Mouse (Mus musculus) liver, embryonic 16.5 days (tissue): Measurements from ENCODE around the gene Dph3. TPM values are rescaled to one million over a fixed set of nuclear protein-coding genes. Genes with fewer than 3 reads are reported as not detected.
A peak's percentile ranks its signal among the peaks of the same experiment; 100 is the strongest.
"Not testable (repeated sequence)": the region's sequence is repeated elsewhere in the genome, so short reads cannot be mapped to it uniquely, and the experiment has no call there.

Experiments used
- ATAC-seq: fragments of 200-750 bp; cut with Nextera tagmentation; 2 replicates; pipeline ENCODE4 v1.8.0; 2017; ENCODE audit warnings: low read depth, mild to moderate bottlenecking, moderate number of reproducible peaks, moderate library complexity
- H3K27ac ChIP-seq: fragments of 300-500 bp; sonication (generic); 2 replicates; pipeline ENCODE4 v1.5.1; 2014; ENCODE audit warnings: mild to moderate bottlenecking, low read length
- H3K27me3 ChIP-seq: fragments of 300-500 bp; sonication (generic); 2 replicates; pipeline ENCODE4 v1.6.1; 2014; ENCODE audit warnings: low read depth, low read length, mixed read lengths; ENCODE audit not compliant: control insufficient read depth, insufficient read depth
- H3K36me3 ChIP-seq: fragments of 300-500 bp; sonication (generic); 2 replicates; pipeline ENCODE4 v1.6.1; 2014; ENCODE audit warnings: mild to moderate bottlenecking; ENCODE audit not compliant: control insufficient read depth, insufficient read depth
- H3K4me1 ChIP-seq: fragments of 300-500 bp; sonication (generic); 2 replicates; pipeline ENCODE4 v1.6.1; 2014; ENCODE audit warnings: low read depth, low read length, mixed read lengths; ENCODE audit not compliant: control insufficient read depth
- H3K4me2 ChIP-seq: fragments of 300-500 bp; sonication (generic); 2 replicates; pipeline ENCODE4 v1.6.1; 2014; ENCODE audit warnings: low read depth, low read length, mixed read lengths
- H3K4me3 ChIP-seq: fragments of 300-500 bp; sonication (generic); 2 replicates; pipeline ENCODE4 v1.5.1; 2014; ENCODE audit warnings: low read depth, mild to moderate bottlenecking, low read length
- H3K9ac ChIP-seq: fragments of 300-500 bp; sonication (generic); 2 replicates; pipeline ENCODE4 v1.6.1; 2014; ENCODE audit warnings: low read depth, low read length
- H3K9me3 ChIP-seq: fragments of 300-500 bp; sonication (generic); replicated peaks from 2 replicates; pipeline ENCODE4 v1.6.1; 2016; ENCODE audit warnings: low read length; ENCODE audit not compliant: control insufficient read depth
- WGBS: fragments of 180-500 bp; shearing (Covaris S2); extraction: QIAGEN DNeasy Blood & Tissue Kit; methylation state at CpG from one replicate; pipeline ENCODE4 v1.1.7; 2014; ENCODE audit not compliant: insufficient replicate concordance; 5-methylcytosine and 5-hydroxymethylcytosine counted together
- polyA plus RNA-seq: library from polyadenylated mRNA; unstranded; fragments of >200 nt; fragmentation: Nextera tagmentation; extraction: Ambion mirVana; gene quantifications from 2 replicates; pipeline ENCODE4 v1.2.1, GENCODE M21; 2015

Gene Dph3
- polyA plus RNA-seq, 1 experiment from 2014 or later, result 48.0 TPM

- Histone ChIP-seq H3K9me3 (no peaks in the 10 kb centered on the region), H3K4me2 (no peak overlapping the region), H3K36me3 (peaks cover 6% of the 10 kb centered on the region; the same call in 1 of the 2 replicates), H3K4me3 (no peak overlapping the region), H3K27ac (peak overlapping the region; percentile 42), H3K4me1 (no peaks in the 10 kb centered on the region; the same call in 1 of the 2 replicates), H3K9ac (no peak overlapping the region), H3K27me3 (no peaks in the 10 kb centered on the region)
- 23% methylated on average over 1 of the region's 1 CpGs for WGBS
- peak; percentile 84 for ATAC-seq
These were observed 7.5 kb upstream of the Dph3 start for GRCm38 (mm10) chr14:32093018-32093417.

DNA sequence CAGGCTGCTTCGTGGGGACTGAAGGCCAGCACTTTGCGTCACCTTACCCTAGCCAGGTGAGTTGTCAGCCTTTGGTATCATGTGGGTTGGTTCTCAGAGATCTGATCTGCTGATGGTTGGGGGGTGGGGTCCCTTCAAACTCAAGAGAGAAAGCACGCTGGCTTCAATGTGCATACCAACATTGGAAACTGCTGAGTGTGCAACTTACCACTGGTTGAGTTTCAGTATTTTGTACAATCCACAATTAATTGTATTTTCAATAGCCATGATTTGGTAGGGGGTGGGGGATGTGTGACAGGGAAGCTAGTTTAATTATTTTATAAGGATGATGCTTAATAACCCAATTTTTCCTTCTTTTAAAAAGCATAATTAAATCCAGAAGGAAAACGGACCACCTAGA is 6.2 kb upstream of the Dph3 start:
- no peak overlapping the region for H3K4me3 ChIP-seq
- no peak overlapping the region for H3K9ac ChIP-seq
- no peak overlapping the region for H3K4me2 ChIP-seq
- H3K4me1 ChIP-seq, result peaks cover 6% of the 10 kb centered on the region
- no peaks in the 10 kb centered on the region for H3K9me3 ChIP-seq
- peaks cover 3% of the 10 kb centered on the region; the same call in 1 of the 2 replicates for H3K36me3 ChIP-seq
- WGBS, result 81% methylated on average over 4 of the region's 4 CpGs
- no peak overlapping the region for H3K27ac ChIP-seq
- ATAC-seq, result no peak
- no peaks in the 10 kb centered on the region for H3K27me3 ChIP-seq

- Histone ChIP-seq H3K9ac (no peak overlapping the region), H3K4me1 (peaks cover 8% of the 10 kb centered on the region), H3K27ac (no peak overlapping the region), H3K36me3 (peaks cover 3% of the 10 kb centered on the region; the same call in 1 of the 2 replicates), H3K4me2 (no peak overlapping the region), H3K4me3 (no peak overlapping the region), H3K9me3 (no peaks in the 10 kb centered on the region), H3K27me3 (no peaks in the 10 kb centered on the region)
- no peak for ATAC-seq
- 74% methylated on average over 4 of the region's 4 CpGs for WGBS
These were observed 5.6 kb upstream of the Dph3 start for GRCm38 (mm10) chr14:32091124-32091523.

DNA sequence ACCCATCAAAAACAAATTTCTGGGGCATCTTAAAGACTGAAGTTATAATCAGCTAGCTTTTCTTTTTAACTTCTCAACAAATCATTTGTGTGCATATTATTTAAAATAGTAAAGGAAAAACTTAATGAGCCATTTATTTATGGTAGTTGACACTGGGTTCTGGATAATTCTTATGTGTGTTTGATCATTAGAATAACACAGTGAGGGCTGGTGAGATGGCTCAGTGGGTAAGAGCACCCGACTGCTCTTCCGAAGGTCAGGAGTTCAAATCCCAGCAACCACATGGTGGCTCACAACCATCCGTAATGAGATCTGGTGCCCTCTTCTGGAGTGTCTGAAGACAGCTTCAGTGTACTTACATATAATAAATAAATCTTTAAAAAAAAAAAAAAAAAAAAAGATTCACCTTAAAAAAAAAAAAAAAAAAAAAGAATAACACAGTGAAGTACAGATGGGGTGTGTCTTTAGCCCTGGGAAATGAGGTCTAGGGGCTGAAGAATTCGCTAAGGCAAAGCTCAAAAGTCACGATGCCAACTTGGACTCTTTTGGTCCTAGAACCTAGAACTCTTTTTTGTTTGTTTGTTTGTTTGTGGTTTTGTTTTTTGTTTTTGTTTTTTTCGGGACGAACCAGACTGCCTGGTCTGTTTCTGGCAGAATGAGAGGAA is 2.2 kb upstream of the Dph3 start:
- not testable (repeated sequence) for H3K9me3 ChIP-seq, H3K4me3 ChIP-seq, H3K4me2 ChIP-seq, H3K27ac ChIP-seq, H3K9ac ChIP-seq, H3K27me3 ChIP-seq, ATAC-seq, H3K36me3 ChIP-seq
- H3K4me1 ChIP-seq, result peaks cover 14% of the 10 kb centered on the region
- WGBS, result 76% methylated on average over 7 of the region's 7 CpGs

GRCm38 (mm10) chr14:32086226-32086625 is 697 bp upstream of the Dph3 start:
- Histone ChIP-seq H3K9ac (peak overlapping the region; percentile 71), H3K27me3 (no peaks in the 10 kb centered on the region), H3K27ac (peak overlapping the region; percentile 88), H3K4me1 (peaks cover 14% of the 10 kb centered on the region), H3K36me3 (peaks cover 15% of the 10 kb centered on the region), H3K4me3 (peak overlapping the region; percentile 77), H3K4me2 (peak overlapping the region; percentile 84), H3K9me3 (no peaks in the 10 kb centered on the region)
- 9% methylated on average over 8 of the region's 8 CpGs for WGBS
- ATAC-seq, result no peak

GRCm38 (mm10) chr14:32084761-32085485 is 606 bp downstream of the Dph3 start, which contains the start of gene Oxnad1:
Oxnad1 (plus strand) TSS chr14:32085374.
- no peaks in the 10 kb centered on the region for H3K9me3 ChIP-seq
- H3K27ac ChIP-seq, result peak within 1 kb of the TSS; percentile 92
- ATAC-seq, result peak; percentile 86
- peak within 1 kb of the TSS; percentile 84 for H3K4me2 ChIP-seq
- H3K36me3 ChIP-seq, result peaks cover 15% of the 10 kb centered on the region
- H3K4me3 ChIP-seq, result peak within 1 kb of the TSS; percentile 77
- H3K27me3 ChIP-seq, result no peaks in the 10 kb centered on the region
- peaks cover 14% of the 10 kb centered on the region for H3K4me1 ChIP-seq
- 2% methylated on average over 22 of the region's 22 CpGs for WGBS
- H3K9ac ChIP-seq, result peak within 1 kb of the TSS; percentile 72

DNA sequence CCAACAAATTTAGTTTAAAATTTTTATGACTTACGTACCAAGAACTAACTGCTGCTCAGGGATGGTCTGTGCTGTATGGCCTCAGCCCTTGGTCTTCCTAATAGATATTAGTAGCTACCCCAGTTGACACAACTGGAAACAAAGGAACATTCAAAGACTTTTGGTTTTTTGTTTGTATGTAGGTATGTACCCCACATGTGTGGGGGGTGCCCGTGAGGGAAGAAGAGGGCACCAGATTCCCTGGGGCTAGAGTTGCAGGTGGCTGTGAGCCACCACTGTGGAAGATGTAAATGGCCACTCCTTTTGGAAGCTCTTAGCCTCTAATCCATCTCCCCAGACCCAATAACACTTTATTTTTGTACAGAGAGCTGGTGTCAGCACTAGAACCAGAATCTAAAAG is 2.1 kb downstream of the Dph3 start:
- Histone ChIP-seq H3K4me3 (no peak overlapping the region), H3K27me3 (no peaks in the 10 kb centered on the region), H3K4me1 (peaks cover 14% of the 10 kb centered on the region), H3K4me2 (no peak overlapping the region), H3K27ac (no peak overlapping the region), H3K9ac (no peak overlapping the region), H3K9me3 (no peaks in the 10 kb centered on the region), H3K36me3 (peaks cover 15% of the 10 kb centered on the region)
- WGBS, result 80% methylated on average over 2 of the region's 2 CpGs
- ATAC-seq, result no peak

DNA sequence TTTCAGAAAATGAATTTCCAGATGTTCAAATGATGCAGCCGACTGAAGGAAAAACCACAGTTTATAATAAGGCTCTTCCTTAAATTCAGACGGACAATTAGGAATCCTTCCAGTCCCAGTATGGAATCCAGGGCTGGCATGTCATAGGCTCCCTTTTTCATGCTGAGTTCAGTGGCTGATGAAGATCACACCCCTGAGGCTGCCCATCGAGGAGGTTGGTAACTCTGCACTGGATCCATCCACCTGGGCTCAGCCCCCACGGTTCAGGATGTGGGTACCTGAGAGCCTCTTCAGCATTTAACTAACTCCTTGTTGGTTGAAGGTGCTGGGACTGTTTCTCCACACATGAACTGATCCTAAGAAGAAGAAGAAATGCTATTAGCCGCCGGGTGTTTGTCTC is 2.6 kb downstream of the Dph3 start:
- Histone ChIP-seq H3K27me3 (no peaks in the 10 kb centered on the region), H3K9ac (no peak overlapping the region), H3K4me2 (no peak overlapping the region), H3K4me3 (no peak overlapping the region), H3K4me1 (peaks cover 14% of the 10 kb centered on the region), H3K36me3 (peaks cover 15% of the 10 kb centered on the region), H3K27ac (no peak overlapping the region), H3K9me3 (no peaks in the 10 kb centered on the region)
- no peak for ATAC-seq
- WGBS, result 88% methylated on average over 6 of the region's 6 CpGs

- Histone ChIP-seq H3K4me2 (no peak overlapping the region), H3K9me3 (no peaks in the 10 kb centered on the region), H3K27ac (no peak overlapping the region), H3K27me3 (no peaks in the 10 kb centered on the region), H3K4me3 (no peak overlapping the region), H3K4me1 (peaks cover 4% of the 10 kb centered on the region), H3K36me3 (peaks cover 15% of the 10 kb centered on the region), H3K9ac (no peak overlapping the region)
- no peak for ATAC-seq
- WGBS, result 76% methylated on average over 10 of the region's 10 CpGs
These were observed 4.5 kb downstream of the Dph3 start for GRCm38 (mm10) chr14:32081026-32081425.
